Mouse (Mus musculus) heart, adult 8-10 months (tissue): ENCODE measurements around the gene Sema3b. TPM values are rescaled to one million over a fixed set of nuclear protein-coding genes. Genes with fewer than 3 reads are reported as not detected.
"Not testable (repeated sequence)": the region's sequence is repeated elsewhere in the genome, so short reads cannot be mapped to it uniquely, and the experiment has no call there.

Source experiments
- DNase-seq: peaks from one replicate; pipeline ENCODE4 v3.0.0; 2022; ENCODE audit warnings: low spot score
- total RNA-seq, 4 experiments: library from RNA; stranded (reverse); gene quantifications; 2 replicates each; pipeline ENCODE4 v1.2.4; 2022

Sema3b gene
- total RNA-seq, 4 experiments from 2014 or later, result 21.1 to 33.0 (median 24.2) TPM

DNA sequence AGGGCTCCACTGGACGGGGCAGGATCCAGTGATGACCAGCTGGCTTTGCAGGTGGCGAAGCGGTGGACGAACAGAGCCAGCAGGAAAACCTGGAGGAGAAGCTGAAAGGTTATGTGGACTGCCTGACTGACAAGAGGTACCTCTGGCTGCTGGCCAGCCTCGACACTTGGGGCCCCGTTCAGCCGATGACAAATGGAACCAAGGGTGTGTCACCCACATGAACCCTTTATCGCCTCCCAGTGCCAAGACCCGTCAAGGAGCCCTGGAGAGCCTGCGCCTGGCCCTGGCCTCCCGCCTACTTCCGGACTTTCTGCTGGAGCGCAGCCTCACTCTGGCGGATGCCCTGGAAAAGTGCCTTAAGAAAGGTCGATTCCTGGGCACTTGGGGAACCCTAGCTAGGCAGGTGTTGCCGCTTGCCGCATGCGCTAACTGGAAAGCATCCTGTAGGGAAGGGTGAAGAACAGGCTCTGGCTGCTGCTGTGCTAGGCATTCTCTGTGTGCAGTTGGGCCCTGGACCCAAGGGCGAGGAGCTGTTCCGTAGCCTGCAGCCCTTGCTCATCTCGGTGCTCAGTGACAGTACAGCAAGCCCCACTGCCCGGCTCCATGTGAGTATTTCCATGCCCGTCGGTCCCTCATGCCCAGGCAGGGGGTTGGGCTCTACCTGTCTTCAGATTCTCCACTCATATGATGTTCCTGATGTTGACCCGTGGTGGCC, 18.8 kb downstream of the Sema3b start:
- no peak for DNase-seq

DNA sequence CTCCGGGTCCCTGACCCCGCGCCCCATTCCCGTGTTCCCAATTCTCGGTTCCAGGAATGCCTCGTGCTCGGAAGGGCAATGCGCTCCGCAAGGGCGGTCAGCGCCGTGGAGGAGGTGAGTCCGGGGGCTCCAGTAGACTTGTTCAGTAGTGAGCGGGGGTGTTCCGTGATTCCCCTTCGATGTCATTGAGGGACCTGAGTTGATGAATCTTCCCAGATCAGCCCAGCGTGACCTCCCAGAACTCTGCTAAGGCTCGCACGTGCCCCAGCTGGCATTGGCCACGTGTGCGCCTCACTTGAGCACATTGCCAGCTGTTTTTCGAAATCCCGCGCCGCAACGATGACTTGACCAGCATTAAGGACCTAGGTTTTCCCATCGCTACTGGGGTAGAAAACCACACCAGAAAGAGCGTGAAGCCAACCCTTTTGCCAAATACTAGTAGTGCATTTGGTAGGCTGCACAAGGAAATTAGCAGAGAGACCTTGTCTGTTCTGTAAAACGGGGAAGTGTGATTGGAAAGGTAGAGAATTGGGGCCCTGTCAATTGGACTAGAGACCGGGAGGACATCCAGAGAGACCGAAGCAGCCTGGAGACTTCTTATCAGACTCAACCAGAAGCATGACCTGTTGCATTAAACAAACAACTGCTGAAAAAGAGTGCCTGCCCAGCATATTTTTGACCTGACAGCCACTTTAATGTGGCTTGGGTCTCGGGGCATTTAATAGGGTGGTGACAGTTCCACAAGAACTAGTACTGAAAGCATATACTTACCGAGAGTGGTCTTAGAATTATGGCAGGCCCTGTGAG, 21.0 kb downstream of the Sema3b start:
- DNase-seq, result no peak

DNA sequence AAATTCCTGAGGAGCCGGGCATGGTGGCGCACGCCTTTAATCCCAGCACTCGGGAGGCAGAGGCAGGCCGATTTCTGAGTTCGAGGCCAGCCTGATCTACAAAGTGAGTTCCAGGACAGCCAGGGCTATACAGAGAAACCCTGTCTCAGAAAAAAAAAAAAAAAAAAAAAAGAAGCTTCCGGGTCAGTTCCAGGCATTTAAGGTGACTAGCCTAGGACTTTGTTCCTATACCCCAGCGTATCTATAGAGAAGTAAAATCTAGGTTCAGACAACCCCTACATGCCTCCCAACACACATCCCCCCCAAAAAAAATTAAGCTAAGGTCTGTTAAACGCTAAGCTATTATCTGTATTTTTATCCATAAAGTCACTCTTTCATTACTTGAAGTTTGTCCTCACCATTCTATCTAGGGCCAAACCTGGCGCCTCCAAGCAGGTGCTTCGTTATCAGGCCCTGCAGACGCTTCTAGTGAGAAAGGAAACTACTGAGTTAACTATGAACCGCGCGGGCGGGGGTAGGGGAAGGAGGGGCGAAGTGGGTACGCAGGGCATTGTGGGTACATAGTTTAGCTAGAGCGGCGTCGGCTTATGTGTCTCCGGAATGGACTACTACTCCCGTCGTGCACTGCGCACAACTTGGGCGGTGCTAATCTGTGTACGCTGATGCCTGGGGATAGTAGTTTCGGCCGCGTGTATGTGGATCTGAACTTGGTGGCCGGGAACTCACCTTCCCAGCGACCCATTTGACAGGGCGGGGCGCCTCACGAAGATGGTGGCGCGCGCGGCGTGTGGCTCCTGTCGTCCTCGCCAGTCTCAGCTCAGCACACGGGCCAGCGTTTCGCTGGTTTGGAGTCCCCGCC, 21.8 kb downstream of the Sema3b start, which contains the start of gene Ifrd2:
Gene Ifrd2, plus strand, starts transcription at position 669 of the 859 bp plus-strand sequence.
- peak; percentile 98 for DNase-seq

DNA sequence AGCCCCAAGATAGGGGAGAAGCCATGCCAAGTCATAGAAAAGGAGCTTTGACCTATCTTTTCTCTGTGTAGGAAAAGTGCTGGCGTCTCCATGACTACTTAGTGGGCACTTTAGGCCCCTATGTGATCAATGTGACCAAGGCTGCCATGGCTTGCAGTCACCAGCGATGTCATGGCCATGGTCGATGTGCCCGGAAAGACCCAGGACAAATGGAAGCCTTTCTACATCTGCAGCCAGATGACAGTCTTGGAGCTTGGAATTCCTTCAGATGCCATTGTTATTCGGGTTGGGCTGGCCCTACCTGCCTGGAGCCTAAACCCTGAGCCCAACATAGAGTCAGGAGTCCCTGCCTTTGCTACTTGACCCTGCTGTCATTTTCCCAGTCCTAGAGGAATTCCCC, 22.5 kb downstream of the Sema3b start:
- no peak for DNase-seq

DNA sequence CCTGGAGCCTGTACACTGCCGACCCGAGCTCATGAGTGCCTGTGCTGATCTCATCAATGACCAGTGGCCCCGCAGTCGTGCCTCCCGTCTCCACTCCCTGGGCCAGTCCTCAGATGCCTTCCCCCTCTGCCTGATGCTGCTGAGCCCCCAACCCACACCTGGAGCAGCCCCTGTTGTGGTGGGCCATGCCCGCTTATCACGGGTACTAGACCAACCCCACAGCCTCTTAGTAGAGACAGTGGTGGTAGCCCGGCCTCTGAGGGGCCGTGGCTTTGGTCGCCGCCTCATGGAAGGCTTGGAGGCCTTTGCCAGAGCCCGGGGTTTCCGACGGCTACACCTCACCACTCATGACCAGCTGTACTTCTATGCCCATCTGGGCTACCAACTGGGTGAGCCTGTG, 25.9 kb downstream of the Sema3b start:
- no peak for DNase-seq

DNA sequence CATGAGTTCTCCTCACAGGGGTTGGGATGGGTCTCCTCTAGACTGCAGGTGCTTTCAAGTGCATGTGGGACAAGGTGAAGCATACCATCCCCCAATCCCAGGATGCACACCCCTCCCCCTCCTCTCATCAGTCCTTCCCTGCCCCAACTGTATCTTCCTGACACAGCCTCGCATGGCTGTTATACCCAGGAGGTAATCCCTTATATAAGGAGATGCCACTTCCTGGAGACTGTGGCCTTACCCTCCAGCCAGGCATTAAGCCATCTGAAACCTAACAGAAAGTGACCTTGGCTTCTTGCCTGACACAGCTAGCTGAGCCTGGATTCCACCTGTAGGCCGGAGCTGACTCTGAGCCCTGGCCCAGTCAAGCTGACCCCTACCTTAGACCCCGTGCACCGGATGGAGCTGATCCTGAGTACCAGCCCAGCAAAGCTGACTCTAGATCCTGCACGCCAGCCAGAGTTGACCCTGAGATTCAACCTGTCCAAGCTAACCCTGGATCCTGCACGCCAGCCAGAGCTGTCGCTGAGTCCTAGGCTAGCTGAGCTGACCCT, 26.4 kb downstream of the Sema3b start:
- DNase-seq, result no peak

DNA sequence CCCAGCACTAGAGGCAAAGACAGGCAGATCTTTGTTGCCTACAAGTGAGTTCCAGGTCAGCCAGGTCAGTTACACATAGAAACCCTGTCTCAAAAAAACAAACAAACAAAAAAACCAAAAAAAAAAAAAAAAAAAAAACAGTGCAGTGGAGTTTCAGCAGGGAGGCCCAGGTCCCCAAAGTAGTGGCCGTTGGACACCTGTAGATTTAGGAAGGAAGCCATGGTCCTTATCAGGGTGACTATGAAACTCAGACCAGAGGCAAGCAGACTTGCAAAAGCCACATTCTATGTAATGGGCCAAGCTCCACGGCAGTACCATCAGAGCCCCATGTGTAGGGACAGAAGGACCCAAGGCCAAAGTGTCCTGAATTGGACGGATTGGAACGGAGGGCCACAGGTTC, 27.4 kb downstream of the Sema3b start:
- no peak for DNase-seq

DNA sequence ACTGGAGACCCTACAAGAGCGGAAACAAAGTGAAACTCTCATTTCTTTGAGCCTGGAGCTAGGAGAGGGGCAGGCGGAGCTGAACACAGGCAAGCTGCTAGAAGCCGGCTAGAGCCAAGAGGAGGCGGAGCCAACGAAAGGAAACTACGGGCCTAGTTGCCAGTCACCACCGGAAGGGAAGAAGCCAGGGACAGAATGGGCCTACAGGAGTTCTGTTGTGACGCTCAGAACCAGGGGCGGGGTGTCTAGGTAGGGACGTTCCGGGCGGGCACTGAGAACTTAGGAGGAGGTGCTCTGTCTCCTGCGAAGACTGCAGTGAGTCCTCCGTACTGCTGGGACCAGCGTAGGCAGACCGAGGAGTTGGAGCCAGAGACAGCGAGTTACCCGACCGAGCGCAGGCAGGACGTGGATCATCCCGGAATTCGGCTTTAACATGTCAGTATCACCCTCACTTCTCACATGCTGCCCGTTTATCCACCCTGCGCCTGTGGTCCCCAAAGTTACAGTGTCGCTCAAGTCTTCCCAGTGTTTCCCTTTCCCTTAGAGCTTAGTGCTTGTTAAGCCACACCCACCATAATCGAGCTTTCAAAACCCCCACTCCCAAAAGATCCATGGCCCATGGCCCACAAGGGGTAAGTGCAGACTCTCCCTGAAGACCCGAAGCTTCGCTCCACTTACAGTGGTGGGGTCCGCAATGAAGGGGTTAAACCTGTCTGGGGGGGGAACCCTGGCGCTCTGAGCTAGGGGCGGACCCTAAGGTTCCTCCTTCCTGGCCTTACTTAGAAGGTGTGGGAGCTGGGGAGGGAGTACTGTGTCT, 28.3 kb downstream of the Sema3b start, which contains the start of gene Hyal3:
Gene Hyal3, plus strand, starts transcription at position 318 of the 817 bp plus-strand sequence.
- peak; percentile 92 for DNase-seq

DNA sequence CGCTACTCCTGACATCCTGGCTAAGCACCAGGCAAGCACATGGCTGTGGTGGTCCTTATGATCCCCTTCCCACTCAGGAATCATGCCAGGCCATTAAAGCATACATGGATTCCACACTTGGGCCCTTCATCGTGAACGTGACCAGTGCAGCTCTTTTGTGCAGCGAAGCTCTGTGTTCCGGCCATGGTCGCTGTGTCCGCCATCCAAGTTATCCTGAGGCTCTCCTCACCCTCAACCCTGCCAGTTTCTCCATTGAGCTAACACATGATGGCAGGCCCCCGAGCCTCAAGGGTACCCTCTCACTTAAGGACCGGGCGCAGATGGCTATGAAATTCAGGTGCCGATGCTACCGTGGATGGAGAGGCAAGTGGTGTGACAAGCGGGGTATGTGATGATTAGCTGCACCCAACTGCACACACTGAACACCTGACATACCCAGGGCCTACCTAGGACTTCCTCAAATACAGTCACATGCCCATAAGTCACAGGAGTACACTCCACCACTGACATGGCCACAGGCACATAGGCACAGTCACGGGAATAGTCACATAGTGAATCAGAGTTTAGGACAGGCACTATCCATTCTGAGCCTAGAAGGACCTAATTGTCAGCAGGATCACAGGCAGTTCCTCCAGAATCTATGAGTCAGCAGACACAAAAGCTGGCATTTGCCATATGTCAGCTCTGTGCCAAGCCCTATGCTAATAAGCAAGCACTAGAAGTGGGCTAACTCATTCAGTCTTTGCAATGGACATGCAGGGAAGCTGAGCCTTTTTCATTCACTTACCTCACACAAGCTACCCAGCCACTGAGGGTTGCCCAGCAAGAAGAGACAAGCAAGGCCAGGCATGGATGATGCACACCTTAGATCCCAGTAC, 29.8 kb downstream of the Sema3b start:
- DNase-seq, result no peak

DNA sequence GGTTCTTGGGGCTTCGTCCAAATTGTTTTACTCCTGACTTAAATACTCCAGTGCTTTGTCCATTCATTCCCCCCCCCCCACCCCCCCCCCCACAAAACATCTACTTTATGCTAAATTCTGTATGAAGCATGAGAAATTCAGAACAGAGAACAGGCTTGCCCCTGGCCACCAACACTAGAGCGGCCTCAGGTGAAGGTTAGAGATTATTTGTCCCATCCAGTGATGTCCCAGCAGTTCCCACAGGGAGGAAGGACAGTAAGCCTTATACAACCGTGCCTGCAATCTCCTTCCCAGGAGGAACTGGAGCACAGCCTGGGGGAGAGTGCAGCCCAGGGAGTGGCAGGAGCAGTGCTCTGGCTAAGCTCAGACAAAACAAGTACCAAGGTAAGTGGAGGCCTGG, 30.4 kb downstream of the Sema3b start, which contains the start of gene Naa80:
Gene Naa80, plus strand, starts transcription at position 301 of the 400 bp plus-strand sequence.
- DNase-seq, result no peak

DNA sequence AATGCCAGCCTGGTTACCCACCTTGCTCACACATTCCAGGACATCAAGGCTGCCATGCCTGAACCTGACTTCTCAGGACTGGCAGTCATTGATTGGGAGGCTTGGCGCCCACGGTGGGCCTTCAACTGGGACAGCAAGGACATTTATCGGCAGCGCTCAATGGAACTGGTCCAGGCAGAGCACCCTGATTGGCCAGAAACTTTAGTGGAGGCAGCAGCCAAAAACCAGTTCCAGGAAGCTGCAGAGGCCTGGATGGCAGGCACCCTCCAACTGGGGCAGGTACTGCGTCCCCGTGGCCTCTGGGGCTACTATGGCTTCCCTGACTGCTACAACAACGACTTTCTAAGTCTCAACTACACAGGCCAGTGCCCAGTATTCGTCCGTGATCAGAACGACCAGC, 31.2 kb downstream of the Sema3b start:
- no peak for DNase-seq

DNA sequence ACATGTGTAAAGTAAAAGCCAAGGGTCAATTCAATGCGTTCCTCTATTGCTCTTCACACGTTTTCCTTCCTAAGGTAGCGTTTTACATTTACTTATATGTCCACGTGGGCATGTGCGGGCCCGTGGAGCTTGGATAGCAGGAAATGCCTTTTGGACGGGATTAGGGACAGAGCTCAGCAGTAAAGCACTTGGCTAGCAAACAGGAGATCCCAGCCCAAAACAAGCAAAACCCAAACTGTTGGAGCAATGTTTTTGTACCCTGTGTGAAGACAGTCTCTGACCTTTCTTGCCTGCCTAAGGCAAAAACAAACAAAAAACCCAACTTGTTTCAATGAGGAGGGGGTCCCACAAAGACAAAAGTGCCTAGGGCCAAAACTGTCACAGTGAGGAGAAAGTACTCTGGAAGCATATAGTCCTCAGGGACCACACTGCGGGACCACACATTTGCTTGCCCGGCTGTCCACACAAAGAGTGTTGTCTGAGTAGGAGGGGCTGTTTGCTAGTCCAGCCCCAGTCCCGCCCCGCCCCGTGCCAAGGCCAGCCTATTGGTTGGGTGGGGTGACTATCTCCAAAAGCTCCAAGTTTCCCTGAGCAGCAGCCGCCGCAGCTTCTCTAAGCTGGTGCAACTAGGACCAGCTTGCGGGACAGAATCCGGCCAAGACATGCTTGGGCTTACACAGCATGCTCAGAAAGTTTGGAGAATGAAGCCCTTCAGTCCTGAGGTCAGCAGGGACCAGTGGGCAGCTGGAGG, 32.5 kb downstream of the Sema3b start, which contains the start of gene Hyal1:
Gene Hyal1, plus strand, starts transcription at position 571 of the 751 bp plus-strand sequence.
- DNase-seq, result peak; percentile 83

DNA sequence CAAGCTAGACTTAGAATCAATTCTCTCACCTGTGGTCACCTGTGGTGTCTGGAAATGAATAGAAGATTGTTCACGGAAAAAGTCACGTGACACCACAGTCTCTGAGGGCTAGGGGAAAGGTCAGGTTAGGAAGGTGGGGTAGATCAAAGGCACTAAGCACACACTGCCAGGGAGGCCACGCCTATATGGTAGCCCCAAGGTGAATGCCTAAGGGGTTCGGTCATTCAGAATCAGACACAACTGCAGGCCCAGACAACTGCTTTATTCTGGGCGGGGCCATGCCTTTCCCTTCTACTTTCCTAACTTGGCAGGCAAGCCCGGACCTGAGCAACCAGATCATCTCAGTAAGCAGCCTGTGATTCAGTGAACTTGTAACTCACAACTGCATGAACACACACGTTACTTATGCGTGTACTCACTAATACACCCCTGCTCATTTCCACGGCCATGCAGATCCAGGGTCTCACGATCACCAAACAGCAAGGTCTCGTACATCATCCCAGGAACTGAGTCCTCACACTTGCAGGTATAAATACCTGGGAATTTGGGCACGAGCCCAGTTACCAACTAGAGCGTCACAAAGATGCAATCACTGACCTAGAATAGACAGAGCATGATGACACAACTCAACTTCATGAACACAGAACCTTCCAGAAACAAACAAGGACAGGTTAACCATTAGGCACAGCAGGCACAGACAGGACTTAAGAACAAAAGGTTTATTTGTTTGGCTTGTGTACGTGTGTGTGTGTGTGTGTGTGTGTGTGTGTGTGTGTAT, 33.3 kb downstream of the Sema3b start:
- DNase-seq, result no peak

DNA sequence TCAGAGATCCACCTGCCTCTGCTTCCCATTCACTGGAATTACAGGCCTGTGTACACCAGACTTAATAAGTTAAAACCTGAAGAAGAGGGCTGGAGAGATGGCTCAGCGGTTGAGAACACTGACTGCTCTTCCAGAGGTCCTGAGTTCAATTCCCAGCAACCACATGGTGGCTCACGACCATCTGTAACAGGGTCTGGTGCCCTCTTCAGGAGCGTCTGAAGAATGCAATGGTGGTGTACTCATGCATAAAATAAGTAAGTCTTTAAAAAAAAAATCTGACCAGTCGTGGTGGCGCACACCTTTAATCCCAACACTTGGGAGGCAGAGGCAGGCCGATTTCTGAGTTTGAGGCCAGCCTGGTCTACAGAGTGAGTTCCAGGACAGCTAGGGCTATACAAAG, 35.3 kb downstream of the Sema3b start:
- DNase-seq, result not testable (repeated sequence)

DNA sequence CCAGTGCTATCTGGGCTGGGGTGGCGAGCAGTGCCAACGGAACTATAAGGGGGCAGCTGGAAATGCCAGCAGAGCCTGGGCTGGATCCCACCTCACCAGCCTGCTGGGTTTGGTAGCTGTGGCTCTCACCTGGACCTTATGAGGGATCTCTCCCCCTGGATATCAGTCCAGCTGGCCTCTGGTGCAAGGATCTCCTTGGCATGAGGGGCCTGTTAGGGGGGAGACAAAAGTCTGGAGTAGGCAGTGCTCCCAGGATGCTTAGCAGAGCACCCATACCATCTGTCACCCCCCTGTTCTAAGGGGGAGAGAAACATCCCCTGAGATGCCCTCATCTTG, 36.7 kb downstream of the Sema3b start:
- DNase-seq, result no peak

DNA sequence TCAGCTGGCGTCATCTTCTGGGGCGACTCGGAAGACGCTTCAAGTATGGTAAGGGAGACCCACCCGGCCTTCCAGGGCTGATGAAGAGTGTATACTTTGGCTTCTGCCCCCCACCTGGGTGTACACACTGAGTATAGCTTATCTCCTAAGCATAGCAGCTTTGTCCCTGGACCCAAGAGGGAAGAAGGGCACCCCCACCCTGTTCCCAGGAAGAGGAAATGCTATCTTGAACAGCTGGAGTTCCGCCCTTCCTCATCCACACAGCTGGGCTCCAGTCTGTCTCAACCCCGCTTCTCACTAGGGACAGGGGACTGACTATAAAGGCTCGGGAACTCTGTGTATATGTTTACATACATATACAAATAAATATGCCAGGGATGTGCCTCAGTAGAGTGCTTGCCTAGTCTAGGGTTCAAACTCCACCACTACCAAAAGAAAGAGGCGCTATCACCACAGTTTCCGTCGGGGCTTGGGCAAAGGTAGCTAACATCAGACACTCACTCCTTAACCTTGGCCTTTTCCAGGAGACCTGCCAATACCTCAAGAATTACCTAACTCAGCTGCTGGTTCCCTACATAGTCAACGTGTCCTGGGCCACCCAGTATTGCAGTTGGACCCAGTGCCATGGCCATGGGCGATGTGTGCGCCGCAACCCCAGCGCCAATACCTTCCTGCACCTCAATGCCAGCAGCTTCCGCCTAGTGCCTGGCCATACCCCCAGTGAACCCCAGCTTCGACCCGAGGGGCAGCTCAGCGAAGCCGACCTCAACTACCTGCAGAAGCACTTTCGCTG, 37.3 kb downstream of the Sema3b start:
- DNase-seq, result no peak

DNA sequence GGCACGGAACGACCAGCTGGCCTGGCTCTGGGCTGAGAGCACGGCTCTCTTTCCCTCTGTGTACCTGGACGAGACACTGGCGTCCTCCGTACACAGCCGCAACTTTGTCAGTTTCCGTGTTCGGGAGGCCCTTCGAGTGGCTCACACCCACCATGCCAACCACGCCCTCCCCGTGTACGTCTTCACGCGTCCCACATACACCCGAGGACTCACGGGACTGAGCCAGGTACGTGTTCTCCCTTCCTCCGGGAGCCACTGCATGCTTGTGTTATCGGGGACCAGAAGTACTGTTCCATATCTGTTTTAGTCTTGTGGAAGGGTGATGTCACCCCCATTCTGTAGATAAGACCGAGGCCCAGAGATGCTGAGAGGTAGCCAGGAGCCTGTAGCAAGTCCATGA, 38.2 kb downstream of the Sema3b start:
- DNase-seq, result no peak
